Mouse (Mus musculus) cerebellum, adult 9-11 months (tissue): ENCODE data around the gene Tmem247.

Experiments used
- DNase-seq: peaks from one replicate; pipeline ENCODE4 v3.0.0; 2022

The Tmem247 gene

GRCm38 (mm10) chr17:86915540-86915939 is 1.6 kb upstream of the Tmem247 start:
- no peak for DNase-seq

- DNase-seq, result no peak
These were observed 1.6 kb downstream of the Tmem247 start for GRCm38 (mm10) chr17:86918786-86919185.

GRCm38 (mm10) chr17:86919729-86920128 is 2.6 kb downstream of the Tmem247 start:
- DNase-seq, result no peak

GRCm38 (mm10) chr17:86924679-86925078 is 7.5 kb downstream of the Tmem247 start:
- no peak for DNase-seq

GRCm38 (mm10) chr17:86926836-86927235 is 9.7 kb downstream of the Tmem247 start:
- DNase-seq, result no peak

- no peak for DNase-seq
These were observed 12.2 kb downstream of the Tmem247 start for GRCm38 (mm10) chr17:86929355-86929754.

- no peak for DNase-seq
These were observed 12.8 kb downstream of the Tmem247 start for GRCm38 (mm10) chr17:86929981-86930380.

- DNase-seq, result no peak
These were observed 15.7 kb downstream of the Tmem247 start for GRCm38 (mm10) chr17:86932896-86933295.

GRCm38 (mm10) chr17:86937064-86937463 is 19.9 kb downstream of the Tmem247 start:
- DNase-seq, result no peak

- DNase-seq, result peak; percentile 48
These were observed 20.5 kb downstream of the Tmem247 start for GRCm38 (mm10) chr17:86937497-86938155.

GRCm38 (mm10) chr17:86938683-86939082 is 21.5 kb downstream of the Tmem247 start:
- no peak for DNase-seq

GRCm38 (mm10) chr17:86942112-86942511 is 25.0 kb downstream of the Tmem247 start:
- DNase-seq, result no peak

GRCm38 (mm10) chr17:86943158-86943557 is 26.0 kb downstream of the Tmem247 start:
- DNase-seq, result no peak

GRCm38 (mm10) chr17:86946078-86946477 is 28.9 kb downstream of the Tmem247 start:
- DNase-seq, result no peak

- peak; percentile 18 for DNase-seq
These were observed 31.0 kb downstream of the Tmem247 start, which contains the start of gene Atp6v1e2 for GRCm38 (mm10) chr17:86947840-86948796. Atp6v1e2 (minus strand) TSS chr17:86947897.

GRCm38 (mm10) chr17:86948801-86949200 is 31.7 kb downstream of the Tmem247 start:
- no peak for DNase-seq

GRCm38 (mm10) chr17:86957239-86957638 is 40.1 kb downstream of the Tmem247 start:
- DNase-seq, result no peak

- no peak for DNase-seq
These were observed 40.8 kb downstream of the Tmem247 start for GRCm38 (mm10) chr17:86957968-86958367.

- peak; percentile 33 for DNase-seq
These were observed 44.2 kb downstream of the Tmem247 start for GRCm38 (mm10) chr17:86961301-86961841.

GRCm38 (mm10) chr17:86962297-86962893 is 45.2 kb downstream of the Tmem247 start:
- peak; percentile 79 for DNase-seq

GRCm38 (mm10) chr17:86962894-86963585 is 45.9 kb downstream of the Tmem247 start, which contains the start of gene Rhoq:
Rhoq (plus strand) TSS chr17:86963082.
- DNase-seq, result peak; percentile 82

GRCm38 (mm10) chr17:86963586-86963902 is 46.4 kb downstream of the Tmem247 start:
- DNase-seq, result peak; percentile 49

- peak; percentile 44 for DNase-seq
These were observed 46.9 kb downstream of the Tmem247 start for GRCm38 (mm10) chr17:86964041-86964440.
